Mouse (Mus musculus) embryonic fibroblast, embryonic 13.5 days (primary cell): Measurements from ENCODE around the gene Sf3b4.

Source experiments
- CTCF ChIP-seq: IDR thresholded peaks from 2 replicates; pipeline ENCODE4 v1.5.1; 2011; ENCODE audit warnings: mild to moderate bottlenecking, control low read depth, low read length, moderate library complexity, borderline replicate concordance; ENCODE audit not compliant: insufficient read depth
- POLR2A ChIP-seq: IDR thresholded peaks from 2 replicates; pipeline ENCODE4 v1.6.1; 2011; ENCODE audit warnings: low read depth, mild to moderate bottlenecking, control low read depth, low read length, moderate library complexity

DNA sequence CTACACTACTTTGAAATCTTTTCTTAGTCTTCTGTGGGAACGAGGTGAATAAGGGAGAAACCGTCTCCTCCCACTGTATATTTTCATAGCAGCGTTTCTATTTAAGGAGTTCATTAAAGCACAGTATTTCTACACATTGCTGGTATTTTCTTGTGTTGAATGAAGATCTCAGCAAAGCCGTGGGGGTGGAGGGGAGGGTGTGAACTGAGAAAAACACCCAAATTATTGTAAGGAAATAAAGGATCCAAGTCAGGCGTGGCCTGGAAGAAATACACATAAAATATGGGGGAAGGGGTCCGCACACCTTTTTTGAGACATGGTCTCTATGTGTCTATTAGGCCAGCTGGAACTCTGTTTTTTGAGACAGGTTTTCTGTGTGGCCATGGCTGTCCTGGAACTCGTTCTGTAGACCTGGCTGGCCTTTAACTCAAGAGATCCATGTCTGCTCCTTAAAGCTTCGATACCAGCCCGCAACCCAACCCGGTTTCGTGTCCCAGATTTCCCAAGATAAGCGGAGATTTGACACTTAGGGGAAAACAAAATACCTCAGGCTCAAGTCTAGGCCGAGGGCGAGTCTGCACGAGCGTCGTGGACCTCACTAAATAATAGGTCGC is 442 bp upstream of the Sf3b4 start:
- TF ChIP-seq CTCF (no peak), POLR2A (no peak)
